Mouse (Mus musculus) kidney, embryonic 14.5 days (tissue): ENCODE measurements around the gene Pradc1. TPM values are rescaled to one million over a fixed set of nuclear protein-coding genes. Genes with fewer than 3 reads are reported as not detected.
A peak's percentile ranks its signal among the peaks of the same experiment; 100 is the strongest.

Experiments
- ATAC-seq: fragments of 200-750 bp; cut with Nextera tagmentation; 2 replicates; pipeline ENCODE4 v1.8.0; 2017; ENCODE audit warnings: moderate number of reproducible peaks, mild to moderate bottlenecking, moderate TSS enrichment, moderate library complexity; ENCODE audit not compliant: low FRiP score, low TSS enrichment
- H3K27ac ChIP-seq: fragments of 300-500 bp; sonication (generic); 2 replicates; pipeline ENCODE4 v1.5.1; 2014; ENCODE audit warnings: low read depth, mild to moderate bottlenecking, low read length, moderate library complexity, mixed read lengths
- H3K27me3 ChIP-seq: fragments of 300-500 bp; sonication (generic); 2 replicates; pipeline ENCODE4 v1.6.1; 2014; ENCODE audit warnings: mild to moderate bottlenecking, low read length; ENCODE audit not compliant: control insufficient read depth, insufficient read depth
- H3K36me3 ChIP-seq: fragments of 300-500 bp; sonication (generic); 2 replicates; pipeline ENCODE4 v1.6.1; 2014; ENCODE audit warnings: low read length, mixed read lengths; ENCODE audit not compliant: control insufficient read depth, insufficient read depth
- H3K4me1 ChIP-seq: fragments of 300-500 bp; sonication (generic); 2 replicates; pipeline ENCODE4 v1.6.1; 2014; ENCODE audit warnings: low read length, mixed read lengths; ENCODE audit not compliant: control insufficient read depth, insufficient read depth
- H3K4me2 ChIP-seq: fragments of 300-500 bp; sonication (generic); replicated peaks from 2 replicates; pipeline ENCODE4 v1.6.1; 2014; ENCODE audit warnings: low read depth, mild to moderate bottlenecking, low read length
- H3K4me3 ChIP-seq: fragments of 300-500 bp; sonication (generic); 2 replicates; pipeline ENCODE4 v1.5.1; 2014; ENCODE audit warnings: mild to moderate bottlenecking, low read length
- H3K9ac ChIP-seq: fragments of 300-500 bp; sonication (generic); 2 replicates; pipeline ENCODE4 v1.6.1; 2014; ENCODE audit warnings: low read depth, mild to moderate bottlenecking, low read length, moderate library complexity
- H3K9me3 ChIP-seq: fragments of 300-500 bp; sonication (generic); 2 replicates; pipeline ENCODE4 v1.6.1; 2016; ENCODE audit warnings: low read length; ENCODE audit not compliant: control insufficient read depth
- WGBS: fragments of 180-500 bp; shearing (Covaris S2); extraction: QIAGEN DNeasy Blood & Tissue Kit; methylation state at CpG from one replicate; pipeline ENCODE4 v1.1.7; 2014; 5-methylcytosine and 5-hydroxymethylcytosine counted together
- polyA plus RNA-seq: library from polyadenylated mRNA; unstranded; fragments of >200 nt; fragmentation: Nextera tagmentation; extraction: Ambion mirVana; gene quantifications from 2 replicates; pipeline ENCODE4 v1.2.1, GENCODE M21; 2014

The Pradc1 gene
- polyA plus RNA-seq, 1 experiment from 2014 or later: 23.3 TPM

DNA sequence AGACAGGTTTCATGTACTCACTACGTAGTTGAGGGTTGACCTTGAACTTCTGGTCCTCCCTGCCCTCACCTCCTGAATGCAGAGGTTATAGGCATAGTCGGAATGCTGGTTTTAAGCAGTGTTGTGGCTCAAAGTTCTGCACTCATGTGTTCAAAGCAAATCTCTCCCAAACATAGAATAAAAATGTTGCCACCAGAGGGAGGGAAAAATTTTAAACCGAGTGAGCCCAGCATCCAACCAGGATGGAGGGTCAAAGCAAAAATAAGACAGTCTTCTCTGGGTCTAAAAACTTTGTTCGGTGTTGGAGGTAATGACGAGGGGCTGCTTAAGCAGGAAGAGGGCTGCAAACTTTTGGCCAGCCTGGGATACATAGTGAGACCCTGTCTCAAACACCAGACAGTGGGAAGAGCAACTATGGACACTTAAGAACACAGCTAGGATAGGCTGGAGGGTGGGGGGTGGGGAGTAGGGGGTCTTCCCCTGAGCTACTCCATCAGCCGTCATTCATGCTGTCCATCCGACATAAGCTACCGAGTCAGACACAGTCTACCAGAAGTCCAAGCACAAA, 20.4 kb downstream of the Pradc1 start:
- no peak for ATAC-seq

DNA sequence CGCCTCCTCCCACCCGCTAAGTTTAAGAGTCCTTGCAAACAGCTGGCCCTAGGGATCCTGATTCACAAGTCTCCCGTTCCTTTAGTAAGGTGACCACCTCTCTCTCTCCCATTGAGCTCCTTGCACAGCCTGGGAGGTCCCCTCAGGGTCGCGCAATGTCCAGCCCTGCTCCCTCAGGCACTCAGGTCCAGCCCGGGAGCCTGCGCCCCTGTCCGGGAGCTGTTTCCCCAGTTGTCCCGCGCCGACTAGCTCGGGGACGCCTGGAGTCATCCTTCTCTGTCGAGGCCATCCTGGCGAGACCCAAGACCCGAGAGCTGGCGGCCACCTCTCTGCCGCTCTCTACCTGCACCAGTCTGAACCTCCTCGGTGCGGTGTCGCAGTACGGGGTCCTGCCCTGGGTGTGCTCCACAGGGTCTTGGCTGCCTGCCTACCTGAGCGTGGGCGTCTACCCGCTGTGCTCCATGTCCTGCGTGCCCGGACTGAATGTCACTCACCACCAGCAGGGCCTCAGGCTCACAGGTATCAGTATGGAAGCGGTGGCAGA, 27.9 kb downstream of the Pradc1 start, which contains the start of gene Noto:
TSS of gene Noto (plus strand) at position 51 of the 544 bp plus-strand sequence.
- H3K9ac ChIP-seq: peak within 1 kb of the TSS; percentile 28; the same call in 1 of the 2 replicates
- no peak within 1 kb of the TSS for H3K27ac ChIP-seq
- H3K27me3 ChIP-seq: peaks cover 15% of the 10 kb centered on the region
- H3K4me3 ChIP-seq: 0 out of 2 replicates have a peak within 1 kb of the TSS, but pooled peaks have one; percentile 10
- H3K4me2 ChIP-seq: peak within 1 kb of the TSS; percentile 30
- H3K36me3 ChIP-seq: no peaks in the 10 kb centered on the region
- peak; percentile 28; the same call in 1 of the 2 replicates for ATAC-seq
- WGBS: 9% methylated on average over 28 of the region's 28 CpGs
- no peaks in the 10 kb centered on the region for H3K9me3 ChIP-seq
- no peaks in the 10 kb centered on the region for H3K4me1 ChIP-seq

More for the DNA sequence above, 20.4 kb downstream of the Pradc1 start:
- 42% methylated on average over 8 of the region's 8 CpGs for WGBS
- Histone ChIP-seq H3K4me1 (0 out of 2 replicates have a peak, but pooled peaks cover 4% of the 10 kb centered on the region), H3K9ac (peak overlapping the region; percentile 84), H3K36me3 (no peaks in the 10 kb centered on the region), H3K4me2 (peak overlapping the region; percentile 77), H3K9me3 (no peaks in the 10 kb centered on the region), H3K4me3 (peak overlapping the region; percentile 97), H3K27me3 (no peaks in the 10 kb centered on the region), H3K27ac (no peak overlapping the region)

DNA sequence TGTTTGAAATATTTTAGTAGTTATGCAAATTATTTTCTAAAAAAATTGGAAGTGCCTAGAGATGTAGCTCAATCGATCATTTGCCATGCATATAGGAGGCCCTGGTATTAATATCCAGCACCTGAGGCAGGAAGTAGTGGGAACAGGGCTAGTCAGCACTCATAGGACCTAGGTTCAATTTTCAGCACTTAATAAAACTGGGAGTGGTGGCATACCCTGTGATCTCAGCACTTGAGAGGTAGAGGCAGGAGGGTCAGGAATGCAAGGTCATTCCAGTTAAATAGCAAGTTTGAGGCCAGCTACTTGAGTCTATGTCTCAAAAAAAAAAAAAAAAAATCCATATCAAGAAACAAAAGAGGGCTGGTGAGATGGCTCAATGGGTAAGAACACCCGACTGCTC, 32.6 kb downstream of the Pradc1 start:
- WGBS: 85% methylated on average over 2 of the region's 2 CpGs
- Histone ChIP-seq H3K36me3 (no peaks in the 10 kb centered on the region), H3K9ac (no peak overlapping the region), H3K4me1 (no peaks in the 10 kb centered on the region), H3K27me3 (peaks cover 11% of the 10 kb centered on the region), H3K4me3 (no peak overlapping the region), H3K4me2 (no peak overlapping the region), H3K27ac (no peak overlapping the region), H3K9me3 (no peaks in the 10 kb centered on the region)
- no peak for ATAC-seq

DNA sequence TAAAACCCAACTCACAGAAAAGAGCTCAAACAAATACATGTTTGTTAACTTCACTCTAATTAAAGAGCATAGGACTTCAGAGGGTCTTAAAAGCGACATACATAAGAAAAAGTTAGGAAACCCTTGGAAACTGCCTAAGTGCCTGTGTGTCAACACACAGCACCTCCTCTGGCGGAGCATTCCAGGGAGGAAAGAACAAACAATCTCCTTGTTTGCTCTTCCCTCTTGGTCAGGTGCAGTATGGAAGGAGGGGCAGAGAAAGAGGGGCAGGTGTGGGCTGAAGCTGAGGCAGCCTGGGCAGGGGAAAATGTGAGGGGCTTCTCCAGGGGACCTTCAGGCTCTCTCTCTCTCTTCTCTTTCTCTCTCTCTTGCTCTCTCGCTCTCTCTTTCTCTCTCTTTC, 35.9 kb downstream of the Pradc1 start:
- H3K9ac ChIP-seq: no peak overlapping the region
- no peaks in the 10 kb centered on the region for H3K36me3 ChIP-seq
- WGBS: 48% methylated on average over 3 of the region's 3 CpGs
- H3K27ac ChIP-seq: no peak overlapping the region
- H3K27me3 ChIP-seq: no peaks in the 10 kb centered on the region
- no peaks in the 10 kb centered on the region for H3K9me3 ChIP-seq
- no peak overlapping the region for H3K4me2 ChIP-seq
- no peak overlapping the region for H3K4me3 ChIP-seq
- ATAC-seq: no peak
- H3K4me1 ChIP-seq: no peaks in the 10 kb centered on the region

DNA sequence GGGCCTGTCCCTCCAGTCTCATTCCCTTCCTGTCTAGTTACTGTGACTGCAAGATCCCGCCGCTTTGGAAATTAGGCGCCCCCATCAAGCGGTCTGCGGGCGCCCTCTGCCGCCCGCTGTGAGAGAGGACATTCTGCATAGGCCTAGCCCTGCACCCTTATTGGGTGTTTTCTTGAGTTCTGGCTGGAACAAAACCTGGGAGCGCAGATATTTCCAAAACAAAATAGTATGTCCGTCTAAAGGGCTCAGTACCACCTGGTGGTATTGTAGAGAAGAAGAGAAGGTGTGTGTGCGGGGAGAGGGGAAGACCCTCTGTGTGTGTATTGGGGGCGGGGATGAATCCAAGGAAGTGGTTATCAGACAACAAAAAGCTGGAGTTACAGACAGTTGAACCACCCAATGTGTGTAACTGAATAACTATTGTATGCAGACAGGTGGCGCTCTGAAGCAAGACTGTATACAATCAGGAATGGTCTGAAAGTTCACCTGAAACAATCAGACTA, 40.9 kb downstream of the Pradc1 start:
- WGBS: 10% methylated on average over 13 of the region's 13 CpGs
- no peaks in the 10 kb centered on the region for H3K36me3 ChIP-seq
- H3K9me3 ChIP-seq: no peaks in the 10 kb centered on the region
- ATAC-seq: peak; percentile 78
- H3K27me3 ChIP-seq: peaks cover 35% of the 10 kb centered on the region
- no peak overlapping the region; the same call in 1 of the 2 replicates for H3K4me2 ChIP-seq
- no peak overlapping the region for H3K9ac ChIP-seq
- no peaks in the 10 kb centered on the region for H3K4me1 ChIP-seq
- H3K27ac ChIP-seq: no peak overlapping the region
- no peak overlapping the region for H3K4me3 ChIP-seq

DNA sequence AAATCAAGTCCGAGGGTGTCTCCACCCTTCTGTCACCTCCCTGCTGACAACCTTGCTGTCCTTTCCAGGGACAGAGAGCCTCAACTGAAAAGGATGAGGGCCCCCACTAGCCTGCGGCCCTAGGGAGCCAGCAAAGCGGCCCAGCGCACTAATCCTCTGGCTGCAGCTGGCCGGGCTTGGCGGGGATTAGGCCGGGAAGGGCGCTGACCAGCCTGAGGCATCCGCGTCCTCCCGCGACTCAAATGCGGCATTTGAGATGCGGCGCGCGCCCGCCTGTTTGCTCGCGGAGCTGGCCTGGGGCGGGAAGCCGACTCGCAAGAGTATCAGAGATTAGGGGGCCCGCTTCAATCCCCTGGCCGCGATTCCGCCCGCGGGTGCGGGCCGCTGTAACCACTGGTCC, 42.8 kb downstream of the Pradc1 start:
- Histone ChIP-seq H3K27ac (no peak overlapping the region), H3K4me2 (peak overlapping the region; percentile 24), H3K27me3 (peaks cover 35% of the 10 kb centered on the region), H3K4me3 (peak overlapping the region; percentile 24), H3K9me3 (no peaks in the 10 kb centered on the region), H3K4me1 (no peaks in the 10 kb centered on the region), H3K36me3 (no peaks in the 10 kb centered on the region), H3K9ac (peak overlapping the region; percentile 23; the same call in 1 of the 2 replicates)
- under 1% methylated on average over 31 of the region's 31 CpGs for WGBS
- ATAC-seq: no peak

DNA sequence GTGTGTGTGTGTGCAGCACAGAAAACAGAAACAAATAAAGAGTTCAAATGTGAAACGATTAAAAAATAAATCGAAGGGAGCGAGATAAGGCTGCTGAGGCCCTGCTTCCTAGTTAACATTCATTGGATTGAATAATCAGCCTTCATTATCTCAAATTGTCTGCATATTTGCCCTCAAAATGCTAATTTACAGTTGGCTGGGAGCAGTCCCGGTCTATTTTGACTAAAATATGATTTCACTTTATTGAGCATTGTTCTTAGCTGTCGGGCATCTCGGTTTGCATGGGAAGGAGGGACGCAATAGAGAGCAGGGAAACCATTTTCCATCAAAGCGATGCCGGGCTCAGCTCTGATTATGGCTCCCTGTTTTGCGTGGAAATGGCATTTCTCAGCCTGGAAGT, 48.7 kb downstream of the Pradc1 start:
- no peaks in the 10 kb centered on the region for H3K4me1 ChIP-seq
- no peak overlapping the region for H3K9ac ChIP-seq
- no peak overlapping the region for H3K4me3 ChIP-seq
- no peaks in the 10 kb centered on the region for H3K36me3 ChIP-seq
- H3K4me2 ChIP-seq: no peak overlapping the region
- WGBS: 77% methylated on average over 10 of the region's 10 CpGs
- peaks cover 8% of the 10 kb centered on the region for H3K27me3 ChIP-seq
- H3K27ac ChIP-seq: no peak overlapping the region
- H3K9me3 ChIP-seq: no peaks in the 10 kb centered on the region
- ATAC-seq: no peak

DNA sequence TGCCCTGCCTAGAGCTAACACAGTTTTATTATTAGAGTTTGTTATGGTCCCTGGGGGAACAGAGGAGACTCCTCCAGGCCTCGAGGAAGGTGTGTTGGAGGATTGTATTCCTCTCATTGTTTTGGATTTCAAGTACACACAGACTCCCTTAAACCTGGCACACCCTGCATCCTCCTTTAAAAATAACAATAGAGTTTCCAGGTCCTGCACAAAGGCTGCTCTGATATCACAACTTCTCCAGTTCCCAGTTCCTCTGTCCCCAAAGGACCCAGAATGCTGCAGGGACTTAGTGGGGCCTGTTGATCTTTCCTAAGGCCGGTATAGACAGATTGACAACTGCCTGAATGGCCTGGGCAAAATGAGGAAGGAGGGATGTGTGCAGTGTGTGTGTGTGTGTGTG, 49.2 kb downstream of the Pradc1 start:
- H3K27ac ChIP-seq: no peak overlapping the region

DNA sequence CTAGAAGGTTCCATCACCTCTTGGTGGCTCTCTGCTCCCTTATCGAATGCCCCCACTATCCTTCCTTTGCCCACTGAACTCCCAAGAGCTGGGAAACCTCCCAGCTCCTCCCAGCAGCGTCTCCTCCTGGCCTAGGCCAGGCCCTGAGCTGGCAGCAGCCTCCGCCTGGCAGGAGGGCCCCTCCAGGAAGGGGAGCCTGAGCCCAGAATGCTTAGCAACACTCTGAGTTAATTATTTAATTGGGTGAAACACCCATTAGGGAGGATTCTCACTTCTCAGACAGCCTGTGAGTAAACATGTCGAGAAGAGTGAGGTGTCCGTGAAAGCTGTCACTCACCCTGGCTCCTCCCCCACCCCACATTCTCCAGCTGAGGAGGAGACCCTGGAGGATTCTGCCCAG, 52.1 kb downstream of the Pradc1 start:
- Histone ChIP-seq H3K27me3 (no peaks in the 10 kb centered on the region), H3K9ac (no peak overlapping the region), H3K27ac (no peak overlapping the region), H3K36me3 (no peaks in the 10 kb centered on the region), H3K4me1 (no peaks in the 10 kb centered on the region), H3K4me2 (no peak overlapping the region), H3K4me3 (no peak overlapping the region), H3K9me3 (no peaks in the 10 kb centered on the region)
- ATAC-seq: peak; percentile 37; the same call in 1 of the 2 replicates
- 19% methylated on average over 5 of the region's 5 CpGs for WGBS

More for the DNA sequence above, 49.2 kb downstream of the Pradc1 start:
- Histone ChIP-seq H3K9ac (no peak overlapping the region), H3K4me1 (no peaks in the 10 kb centered on the region), H3K4me3 (no peak overlapping the region), H3K27me3 (peaks cover 4% of the 10 kb centered on the region), H3K9me3 (no peaks in the 10 kb centered on the region), H3K4me2 (no peak overlapping the region), H3K36me3 (no peaks in the 10 kb centered on the region)
- WGBS: 34% methylated on average over 2 of the region's 2 CpGs
- no peak for ATAC-seq
